Comparison of ENCODE assay signal across 25 mouse cellular contexts in genomic region chr4:123947149-123947548, GRCm38 (mm10). TPM values are rescaled to one million over a fixed set of nuclear protein-coding genes. Genes with fewer than 3 reads are reported as not detected.
DNase-seq lines count a peak whose midpoint lies in the region; TF ChIP-seq lines count a peak whose summit lies in the region.
"Had no signal": no experiment of that assay in that cellular context is flagged by ENCODE, and none has a peak within 500 bp of the region (broad histone marks: within the 10 kb centered on the region; RNA-seq: fewer than 3 reads in every experiment).

No protein-coding gene starts in this region.

- TF ChIP-seq POLR2A in heart, adult 2 months (IDR thresholded peaks at IDR 0.05; ENCODE audit: insufficient read depth, low read depth, low read length), result no peak

- no peaks in the 10 kb centered on the region for H3K4me1 ChIP-seq in heart, adult 2 months (ENCODE audit: control insufficient read depth, insufficient read depth, low read length)
- H3K4me1 ChIP-seq in heart, embryonic 10.5 days, result no peaks in the 10 kb centered on the region

- no peak for TF ChIP-seq EP300 in heart, adult 2 months (IDR thresholded peaks at IDR 0.05; ENCODE audit: insufficient read depth, low read depth, low read length)

- peak; percentile 20; the same call in 1 of the 2 replicates for TF ChIP-seq CTCF in heart, adult 2 months (IDR thresholded peaks at IDR 0.05)
- no peak for TF ChIP-seq CTCF in gastrocnemius, adult 2 months (IDR thresholded peaks at IDR 0.05)

- H3K4me3 ChIP-seq in heart, adult 2 months, result no peak overlapping the region
- H3K4me3 ChIP-seq in heart, embryonic 10.5 days, result no peak overlapping the region
- H3K4me3 ChIP-seq in gastrocnemius, adult 2 months, result no peak overlapping the region
- H3K4me3 ChIP-seq: embryonic facial prominence, embryonic 13.5 days; forebrain, embryonic 13.5 days; hindbrain, embryonic 15.5 days had no signal

- H3K9ac ChIP-seq in heart, adult 2 months (ENCODE audit: low read depth, low read length), result no peak overlapping the region
- H3K9ac ChIP-seq: embryonic facial prominence, embryonic 13.5 days; forebrain, embryonic 13.5 days; hindbrain, embryonic 15.5 days had no signal

- 32% methylated on average over 5 of the region's 5 CpGs for WGBS in heart, adult 2 months
- 43% methylated on average over 5 of the region's 5 CpGs for WGBS in heart, embryonic 10.5 days

- DNase-seq in adrenal gland, adult (ENCODE audit: inconsistent age in 2 of 2, low spot score in 1 of 2), result peak; percentile 56 to 78
- no peak for DNase-seq in adrenal gland, postnatal 4 days (ENCODE audit: low spot score in 2 of 2)
- peak in 1 of 2 experiments; percentile 13 for DNase-seq in heart, adult 2 months
- no peak for DNase-seq in heart, embryonic 10.5 days (ENCODE audit: low spot score)
- peak; percentile 72 for DNase-seq in adrenal gland, adult 2 months
- peak; percentile 52 for DNase-seq in adrenal gland, postnatal 25 days
- no peak for DNase-seq in frontal cortex, postnatal 36 days (ENCODE audit: low spot score in 2 of 2)
- no peak for DNase-seq in gastrocnemius, adult 2 months
- DNase-seq: B cell, adult 2 months; cerebellum, adult 11 months; cerebellum, adult 8-10 months; cerebellum, postnatal 14 days; gastrocnemius, postnatal 14 days; kidney, adult 2 months had no signal

- H3K27ac ChIP-seq in heart, adult 2 months, result no peak overlapping the region
- H3K27ac ChIP-seq in heart, embryonic 10.5 days, result no peak overlapping the region
- H3K27ac ChIP-seq in gastrocnemius, adult 2 months, result no peak overlapping the region
- H3K27ac ChIP-seq: embryonic facial prominence, embryonic 13.5 days; forebrain, embryonic 13.5 days; hindbrain, embryonic 15.5 days had no signal

- no peaks in the 10 kb centered on the region for H3K9me3 ChIP-seq in heart, embryonic 10.5 days
- H3K9me3 ChIP-seq: embryonic facial prominence, embryonic 13.5 days; forebrain, embryonic 13.5 days; hindbrain, embryonic 15.5 days had no signal

- no peaks in the 10 kb centered on the region; the same call in 1 of the 2 replicates for H3K27me3 ChIP-seq in heart, adult 2 months (ENCODE audit: control insufficient read depth, insufficient read depth, low read length)
- peaks cover 18% of the 10 kb centered on the region for H3K27me3 ChIP-seq in heart, embryonic 10.5 days (ENCODE audit: insufficient read depth, poor library complexity, severe bottlenecking)
- H3K27me3 ChIP-seq: hindbrain, embryonic 15.5 days had no signal

- intact Hi-C loops in heart, adult 2 months (cut with DNase I), result loop anchor here (5.0 to 10.0 kb wide), 2 partner anchors 195 to 728 kb away; no protein-coding TSS in a partner anchor
- intact Hi-C loops in gastrocnemius, adult 2 months (cut with DNase I), result no loop called here

- H3K36me3 ChIP-seq in heart, adult 2 months (ENCODE audit: control insufficient read depth, insufficient read depth, low read length), result no peaks in the 10 kb centered on the region
- H3K36me3 ChIP-seq in heart, embryonic 10.5 days, result no peaks in the 10 kb centered on the region
- H3K36me3 ChIP-seq: embryonic facial prominence, embryonic 13.5 days; hindbrain, embryonic 15.5 days had no signal

- H3K79me2 ChIP-seq in heart, adult 2 months (replicated peaks; ENCODE audit: control insufficient read depth, insufficient read depth, low read length), result no peaks in the 10 kb centered on the region

RNA-seq across cellular contexts. Expression of gene 4930535I16Rik, which starts 29.3 kb away (rescaled TPM):
- total RNA-seq in adrenal gland, postnatal 4 days (2021), result not detected
- total RNA-seq in heart, adult 2 months (2021), result not detected
- not detected in 2 replicates for polyA plus RNA-seq in heart, adult 2 months (2012; rRNA removed)
- not detected in 2 replicates for polyA plus RNA-seq in heart, embryonic 10.5 days (2016; fragmentation: Nextera tagmentation; extraction: Ambion mirVana)
- total RNA-seq in adrenal gland, adult 2 months (2021), result not detected
- polyA plus RNA-seq in adrenal gland, adult 2 months (2012; rRNA removed), result 0.54 and 0.82 TPM in 2 replicates
- not detected in 2 replicates for total RNA-seq in adrenal gland, postnatal 25 days (2021)
- not detected for total RNA-seq in gastrocnemius, adult 2 months (2021)
- total RNA-seq: adrenal gland, adult 18-20 months; common myeloid progenitor, adult 5-6 weeks; gastrocnemius, postnatal 14 days; heart, postnatal 25 days had no signal
- polyA plus RNA-seq: brain, embryonic 14.5 days; embryonic facial prominence, embryonic 13.5 days; forebrain, embryonic 13.5 days; gonadal fat pad, adult 2 months; heart, embryonic 16.5 days; hindbrain, embryonic 11.5 days; hindbrain, embryonic 15.5 days; intestine, embryonic 16.5 days; kidney, adult 2 months had no signal

RNA-seq across cellular contexts. Expression of gene Rragc, which starts 29.9 kb away (rescaled TPM):
- total RNA-seq in adrenal gland, postnatal 4 days (2021), result 10 to 100 TPM; 69.0 to 70.6 TPM
- total RNA-seq in heart, adult 2 months (2021), result 10 to 100 TPM; 39.4 to 40.6 TPM
- 29.6 and 45.4 TPM in 2 replicates for polyA plus RNA-seq in heart, adult 2 months (2012; rRNA removed)
- 37.6 and 40.9 TPM in 2 replicates for polyA plus RNA-seq in heart, embryonic 10.5 days (2016; fragmentation: Nextera tagmentation; extraction: Ambion mirVana)
- total RNA-seq in adrenal gland, adult 2 months (2021), result 10 to 100 TPM; 84.3 to 91.4 TPM
- 39.6 and 42.8 TPM in 2 replicates for polyA plus RNA-seq in adrenal gland, adult 2 months (2012; rRNA removed)
- 72.6 and 83.4 TPM in 2 replicates for total RNA-seq in adrenal gland, postnatal 25 days (2021)
- 10 to 100 TPM; 20.0 to 23.3 TPM for total RNA-seq in gastrocnemius, adult 2 months (2021)

RNA-seq across cellular contexts. Expression of gene Mycbp, which starts 42.5 kb away (rescaled TPM):
- 10 to 100 TPM; 48.5 to 51.5 TPM for total RNA-seq in adrenal gland, postnatal 4 days (2021)
- total RNA-seq in heart, adult 2 months (2021), result 10 to 100 TPM; 24.1 to 24.4 TPM
- 15.3 and 27.8 TPM in 2 replicates for polyA plus RNA-seq in heart, adult 2 months (2012; rRNA removed)
- polyA plus RNA-seq in heart, embryonic 10.5 days (2016; fragmentation: Nextera tagmentation; extraction: Ambion mirVana), result 66.7 and 74.4 TPM in 2 replicates
- total RNA-seq in adrenal gland, adult 2 months (2021), result 10 to 100 TPM; 41.7 to 52.8 TPM
- 8.0 and 9.2 TPM in 2 replicates for polyA plus RNA-seq in adrenal gland, adult 2 months (2012; rRNA removed)
- total RNA-seq in adrenal gland, postnatal 25 days (2021), result 43.3 and 49.4 TPM in 2 replicates
- 10 to 100 TPM; 18.3 to 19.5 TPM for total RNA-seq in gastrocnemius, adult 2 months (2021)

Comparison
In these comparisons a context has a peak if more than half of its experiments do, and no peak if none do; other contexts are left out.
1. DNase-seq: peak in adrenal gland, adult (2 of 2), adrenal gland, adult 2 months (single experiment) and adrenal gland, postnatal 25 days (single experiment); none in adrenal gland, postnatal 4 days (0 of 2), heart, embryonic 10.5 days (single experiment), frontal cortex, postnatal 36 days (0 of 2) and gastrocnemius, adult 2 months (single experiment).